Mouse (Mus musculus): Measurements from ENCODE around the gene Ethe1. TPM values are rescaled to one million over a fixed set of nuclear protein-coding genes. Genes with fewer than 3 reads are reported as not detected.

Ethe1 gene
- polyA plus RNA-seq, 1 experiment from 2014 or later, result 27.3 TPM

DNA sequence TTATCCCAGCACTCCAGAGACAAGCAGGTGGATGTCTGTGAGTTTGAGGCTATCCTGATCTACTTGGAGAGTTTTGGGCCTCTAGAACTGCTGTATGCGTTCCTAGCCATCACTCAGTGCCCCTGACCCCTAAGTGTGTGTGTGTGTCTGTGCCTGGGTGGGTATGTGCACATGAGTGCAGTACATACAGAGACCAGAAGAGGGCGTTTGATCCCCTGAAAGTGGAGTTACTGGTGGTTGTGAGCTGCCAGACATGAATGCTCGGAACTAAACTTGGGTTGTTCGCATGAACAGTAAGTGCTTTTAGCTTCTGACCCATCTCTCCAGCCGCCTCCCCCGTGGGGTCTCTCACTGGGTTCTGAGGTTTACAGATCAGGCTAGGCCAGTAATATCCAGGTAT lies 35.6 kb downstream of the Ethe1 start:
- H3K4me1 ChIP-seq, result peaks cover 8% of the 10 kb centered on the region

DNA sequence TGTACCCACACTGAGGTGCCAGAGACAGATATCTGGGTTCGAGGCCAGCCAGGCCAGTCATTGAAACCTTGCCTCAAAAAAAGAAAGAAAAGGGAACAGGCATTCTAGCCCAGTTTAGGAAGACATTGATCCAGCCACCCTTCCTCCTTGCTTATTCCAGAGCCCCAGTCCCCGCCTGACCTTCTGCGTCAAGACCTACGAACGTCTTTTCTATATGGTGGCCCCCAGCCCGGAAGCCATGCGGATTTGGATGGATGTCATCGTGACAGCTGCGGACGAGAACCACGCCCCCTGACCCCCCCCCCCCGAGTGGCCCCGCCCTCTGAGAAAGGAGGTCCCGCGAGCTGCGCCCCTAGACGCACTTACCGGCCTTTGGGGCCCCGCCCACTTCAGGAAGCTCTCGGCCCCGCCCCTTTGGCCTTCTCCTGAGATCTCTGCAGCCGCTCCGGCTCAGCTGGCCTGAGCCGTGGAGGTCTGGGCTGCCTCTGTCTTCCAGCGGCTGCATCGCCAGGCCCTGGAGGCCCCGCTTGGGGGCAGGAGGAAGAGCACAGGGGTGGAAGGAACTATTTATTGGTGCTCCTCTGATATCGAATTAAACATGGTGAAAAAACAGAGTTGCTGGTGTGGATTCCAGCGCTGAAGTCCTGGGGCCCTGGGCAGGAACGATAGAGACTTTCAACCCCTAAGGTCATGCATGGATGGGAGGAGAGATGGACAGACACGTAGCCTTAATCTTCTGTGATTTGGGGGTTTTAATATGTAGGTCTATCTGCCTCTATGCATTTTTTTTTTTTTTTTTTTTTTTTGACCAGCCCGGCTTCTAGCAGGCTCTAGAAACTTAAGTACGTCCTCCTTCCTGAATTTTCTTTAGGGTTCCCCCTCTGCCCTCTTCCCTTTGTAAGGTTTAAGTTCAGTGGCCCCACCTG lies 41.6 kb downstream of the Ethe1 start:
- Histone ChIP-seq H3K36me3 (replicated peaks) (no peaks in the 10 kb centered on the region), H3K27ac (replicated peaks) (peak overlapping the region; percentile 65; the same call in 1 of the 2 replicates), H3K9me3 (no peaks in the 10 kb centered on the region), H3K4me3 (peak overlapping the region; percentile 54), H3K4me1 (peaks cover 18% of the 10 kb centered on the region), H3K27me3 (replicated peaks; ENCODE audit: low read depth, poor library complexity, severe bottlenecking) (peaks cover 30% of the 10 kb centered on the region)
- peak; percentile 91 for DNase-seq (ENCODE audit: low spot score)
- 8% methylated on average over 33 of the region's 33 CpGs for WGBS

More for the DNA sequence above, 35.6 kb downstream of the Ethe1 start:
- H3K27ac ChIP-seq (replicated peaks), result no peak overlapping the region
- no peaks in the 10 kb centered on the region for H3K36me3 ChIP-seq (replicated peaks)
- H3K9me3 ChIP-seq, result peaks cover 17% of the 10 kb centered on the region
- no peak for DNase-seq (ENCODE audit: low spot score)
- 83% methylated on average over 6 of the region's 6 CpGs for WGBS
- H3K27me3 ChIP-seq (replicated peaks; ENCODE audit: low read depth, poor library complexity, severe bottlenecking), result peaks cover 37% of the 10 kb centered on the region
- no peak overlapping the region for H3K4me3 ChIP-seq

DNA sequence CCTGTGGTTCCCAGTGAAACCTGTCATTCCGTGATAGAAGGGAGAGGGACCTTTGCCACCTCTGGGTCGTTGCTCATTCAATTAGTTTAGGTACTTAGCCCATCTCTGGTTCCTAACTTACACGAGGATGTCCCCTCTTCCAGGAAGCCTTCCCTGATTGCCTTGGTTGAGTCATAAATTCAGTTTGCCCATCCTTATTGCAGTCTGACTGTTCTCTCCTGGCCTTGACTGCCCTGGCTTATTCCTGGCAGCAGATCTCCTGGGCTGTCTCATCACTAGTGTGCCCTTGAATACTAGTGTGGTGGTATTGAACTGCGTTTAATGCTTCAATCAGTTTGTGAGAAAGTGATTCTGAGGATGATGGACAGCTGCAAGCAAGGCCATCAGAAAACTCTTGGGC lies 42.3 kb downstream of the Ethe1 start:
- Histone ChIP-seq H3K4me3 (no peak overlapping the region), H3K27ac (replicated peaks) (no peak overlapping the region), H3K9me3 (no peaks in the 10 kb centered on the region), H3K27me3 (replicated peaks; ENCODE audit: low read depth, poor library complexity, severe bottlenecking) (peaks cover 34% of the 10 kb centered on the region), H3K36me3 (replicated peaks) (no peaks in the 10 kb centered on the region), H3K4me1 (peaks cover 17% of the 10 kb centered on the region)
- 75% methylated on average over 4 of the region's 4 CpGs for WGBS
- DNase-seq (ENCODE audit: low spot score), result no peak

GRCm38 (mm10) chr7:24630116-24630880 lies 43.0 kb downstream of the Ethe1 start:
- H3K27me3 ChIP-seq (replicated peaks; ENCODE audit: low read depth, poor library complexity, severe bottlenecking), result peaks cover 37% of the 10 kb centered on the region
- DNase-seq (ENCODE audit: low spot score), result no peak
- H3K9me3 ChIP-seq, result no peaks in the 10 kb centered on the region
- no peak overlapping the region for H3K4me3 ChIP-seq
- peaks cover 17% of the 10 kb centered on the region for H3K4me1 ChIP-seq
- 74% methylated on average over 10 of the region's 10 CpGs for WGBS
- H3K36me3 ChIP-seq (replicated peaks), result no peaks in the 10 kb centered on the region
- H3K27ac ChIP-seq (replicated peaks), result no peak overlapping the region

DNA sequence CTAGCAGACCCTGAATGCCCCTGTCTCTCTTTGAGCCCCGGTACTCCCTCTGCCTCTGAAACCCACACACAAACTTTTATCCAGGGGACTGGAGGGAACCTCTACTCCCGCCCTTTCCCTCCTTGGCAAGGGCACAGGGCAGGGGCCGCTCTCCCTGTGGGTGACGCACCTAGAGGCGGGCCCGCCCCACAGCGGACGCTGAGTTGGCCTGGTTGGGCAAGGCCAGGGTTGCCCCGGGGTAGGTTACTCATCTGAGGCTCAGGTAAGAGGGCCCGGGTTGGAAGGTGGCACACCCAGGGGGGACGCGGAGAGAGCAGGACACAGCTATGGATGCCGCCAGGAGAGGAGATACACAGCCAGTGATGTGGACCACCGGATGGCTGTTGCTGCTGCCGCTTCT lies 48.9 kb downstream of the Ethe1 start, which contains the start of gene Lypd3:
Lypd3 (plus strand) TSS at position 287 of the 400 bp plus-strand sequence.
- H3K36me3 ChIP-seq (replicated peaks), result no peaks in the 10 kb centered on the region
- no peaks in the 10 kb centered on the region for H3K9me3 ChIP-seq
- DNase-seq (ENCODE audit: low spot score), result no peak
- peaks cover 28% of the 10 kb centered on the region for H3K4me1 ChIP-seq
- 11% methylated on average over 15 of the region's 15 CpGs for WGBS
- peaks cover 73% of the 10 kb centered on the region for H3K27me3 ChIP-seq (replicated peaks; ENCODE audit: low read depth, poor library complexity, severe bottlenecking)
- peak within 1 kb of the TSS; percentile 58 for H3K4me3 ChIP-seq
- H3K27ac ChIP-seq (replicated peaks), result peak within 1 kb of the TSS; percentile 20; the same call in 1 of the 2 replicates

GRCm38 (mm10) chr7:24637046-24637445 lies 49.7 kb downstream of the Ethe1 start:
- H3K36me3 ChIP-seq (replicated peaks), result no peaks in the 10 kb centered on the region
- peaks cover 77% of the 10 kb centered on the region for H3K27me3 ChIP-seq (replicated peaks; ENCODE audit: low read depth, poor library complexity, severe bottlenecking)
- 1% methylated on average over 18 of the region's 18 CpGs for WGBS
- H3K9me3 ChIP-seq, result no peaks in the 10 kb centered on the region
- H3K4me3 ChIP-seq, result peak overlapping the region; percentile 58
- peak; percentile 38 for DNase-seq (ENCODE audit: low spot score)
- H3K4me1 ChIP-seq, result peaks cover 28% of the 10 kb centered on the region
- peak overlapping the region; percentile 20; the same call in 1 of the 2 replicates for H3K27ac ChIP-seq (replicated peaks)

DNA sequence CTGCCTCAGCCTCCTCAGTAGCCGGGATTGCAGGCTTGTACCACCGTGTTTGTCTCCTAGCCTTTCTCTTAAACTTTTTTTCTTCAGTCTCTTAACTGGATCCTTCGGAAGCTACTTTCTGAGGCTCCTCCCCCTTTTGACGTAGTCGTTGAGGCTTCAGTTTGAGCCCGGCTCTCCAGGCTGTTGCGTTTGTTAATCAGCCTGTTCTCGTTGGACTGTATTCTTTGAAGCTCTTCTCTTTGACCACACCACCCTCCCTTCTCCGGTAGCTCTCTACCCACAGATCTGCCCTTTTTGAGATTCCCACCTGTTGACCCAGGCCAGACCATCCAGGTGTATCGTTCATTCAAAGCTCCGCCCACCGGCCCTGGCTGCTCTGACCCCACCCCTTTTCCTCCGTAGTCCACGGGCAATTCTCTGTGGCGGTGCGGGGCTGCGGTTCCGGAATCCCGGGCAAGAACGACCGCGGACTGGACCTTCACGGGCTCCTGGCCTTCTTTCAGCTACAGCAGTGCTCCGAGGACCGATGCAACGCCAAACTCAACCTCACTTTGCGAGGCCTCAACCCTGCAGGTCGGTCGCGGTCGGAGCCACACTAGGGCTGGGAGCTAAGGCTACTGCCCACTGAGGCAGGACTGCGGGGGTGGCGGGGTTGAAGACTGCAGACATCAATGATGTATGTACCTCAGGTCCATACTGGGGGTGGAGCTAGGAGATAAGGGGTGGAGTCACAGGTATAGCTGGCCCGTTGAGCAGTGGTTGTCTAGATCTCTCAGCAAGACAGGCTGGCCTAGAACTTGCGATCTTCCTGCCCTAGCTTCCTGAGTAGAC lies 50.9 kb downstream of the Ethe1 start:
- no peak for DNase-seq (ENCODE audit: low spot score)
- peak overlapping the region; percentile 58 for H3K4me3 ChIP-seq
- H3K9me3 ChIP-seq, result no peaks in the 10 kb centered on the region
- WGBS, result 3% methylated on average over 35 of the region's 35 CpGs
- H3K36me3 ChIP-seq (replicated peaks), result no peaks in the 10 kb centered on the region
- H3K27ac ChIP-seq (replicated peaks), result no peak overlapping the region
- H3K4me1 ChIP-seq, result peaks cover 28% of the 10 kb centered on the region
- peaks cover 81% of the 10 kb centered on the region for H3K27me3 ChIP-seq (replicated peaks; ENCODE audit: low read depth, poor library complexity, severe bottlenecking)

DNA sequence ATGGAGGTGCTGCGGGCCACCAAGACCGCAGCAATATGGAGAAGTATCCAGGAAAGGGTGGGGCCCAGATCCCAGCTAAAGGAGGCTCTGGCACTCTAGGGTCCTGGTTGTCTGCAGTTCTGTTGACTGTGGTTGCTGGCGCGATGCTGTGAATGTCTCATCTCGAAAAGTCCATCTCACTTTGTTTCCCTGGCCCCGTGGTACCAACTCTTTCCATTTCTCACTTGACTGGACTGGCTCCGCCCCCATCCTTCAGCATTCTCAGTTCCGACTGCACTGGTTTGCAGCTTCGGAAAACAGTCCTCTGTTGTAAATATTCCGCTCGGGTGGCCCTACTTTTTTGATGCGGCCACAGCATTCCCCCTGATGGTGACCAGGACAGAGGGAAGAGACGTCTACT lies 53.1 kb downstream of the Ethe1 start:
- DNase-seq (ENCODE audit: low spot score), result no peak
- WGBS, result 65% methylated on average over 13 of the region's 13 CpGs
- no peaks in the 10 kb centered on the region for H3K9me3 ChIP-seq
- H3K36me3 ChIP-seq (replicated peaks), result no peaks in the 10 kb centered on the region
- H3K4me1 ChIP-seq, result peaks cover 28% of the 10 kb centered on the region
- H3K4me3 ChIP-seq, result no peak overlapping the region
- H3K27ac ChIP-seq (replicated peaks), result no peak overlapping the region
- peaks cover 68% of the 10 kb centered on the region for H3K27me3 ChIP-seq (replicated peaks; ENCODE audit: low read depth, poor library complexity, severe bottlenecking)

GRCm38 (mm10) chr7:24642491-24642890 lies 55.1 kb downstream of the Ethe1 start:
- 13% methylated on average over 9 of the region's 9 CpGs for WGBS
- no peaks in the 10 kb centered on the region for H3K36me3 ChIP-seq (replicated peaks)

GRCm38 (mm10) chr7:24644492-24644891 lies 57.1 kb downstream of the Ethe1 start:
- no peak overlapping the region for H3K4me3 ChIP-seq
- no peak overlapping the region for H3K27ac ChIP-seq (replicated peaks)
- 86% methylated on average over 6 of the region's 6 CpGs for WGBS
- H3K9me3 ChIP-seq, result no peaks in the 10 kb centered on the region
- DNase-seq (ENCODE audit: low spot score), result no peak
- H3K27me3 ChIP-seq (replicated peaks; ENCODE audit: low read depth, poor library complexity, severe bottlenecking), result peaks cover 27% of the 10 kb centered on the region
- H3K4me1 ChIP-seq, result no peaks in the 10 kb centered on the region
- no peaks in the 10 kb centered on the region for H3K36me3 ChIP-seq (replicated peaks)

More at GRCm38 (mm10) chr7:24642491-24642890, 55.1 kb downstream of the Ethe1 start:
- no peak overlapping the region for H3K27ac ChIP-seq (replicated peaks)
- H3K9me3 ChIP-seq, result no peaks in the 10 kb centered on the region
- H3K4me3 ChIP-seq, result no peak overlapping the region
- H3K4me1 ChIP-seq, result peaks cover 14% of the 10 kb centered on the region
- H3K27me3 ChIP-seq (replicated peaks; ENCODE audit: low read depth, poor library complexity, severe bottlenecking), result peaks cover 47% of the 10 kb centered on the region
- peak; percentile 63 for DNase-seq (ENCODE audit: low spot score)

GRCm38 (mm10) chr7:24644996-24645395 lies 57.7 kb downstream of the Ethe1 start:
- Histone ChIP-seq H3K27me3 (replicated peaks; ENCODE audit: low read depth, poor library complexity, severe bottlenecking) (peaks cover 22% of the 10 kb centered on the region), H3K27ac (replicated peaks) (no peak overlapping the region), H3K36me3 (replicated peaks) (no peaks in the 10 kb centered on the region), H3K4me1 (no peaks in the 10 kb centered on the region), H3K9me3 (no peaks in the 10 kb centered on the region), H3K4me3 (no peak overlapping the region)
- WGBS, result 77% methylated on average over 7 of the region's 7 CpGs
- no peak for DNase-seq (ENCODE audit: low spot score)

GRCm38 (mm10) chr7:24646486-24646885 lies 59.1 kb downstream of the Ethe1 start:
- no peak for DNase-seq (ENCODE audit: low spot score)
- H3K36me3 ChIP-seq (replicated peaks), result no peaks in the 10 kb centered on the region
- no peak overlapping the region for H3K4me3 ChIP-seq
- no peaks in the 10 kb centered on the region for H3K9me3 ChIP-seq
- WGBS, result 82% methylated on average over 7 of the region's 7 CpGs
- peaks cover 8% of the 10 kb centered on the region for H3K27me3 ChIP-seq (replicated peaks; ENCODE audit: low read depth, poor library complexity, severe bottlenecking)
- no peak overlapping the region for H3K27ac ChIP-seq (replicated peaks)
- H3K4me1 ChIP-seq, result no peaks in the 10 kb centered on the region

Measured in embryonic facial prominence, embryonic 10.5 days (tissue).